ENCODE assay signal across 8 mouse cellular contexts in the genomic region with DNA sequence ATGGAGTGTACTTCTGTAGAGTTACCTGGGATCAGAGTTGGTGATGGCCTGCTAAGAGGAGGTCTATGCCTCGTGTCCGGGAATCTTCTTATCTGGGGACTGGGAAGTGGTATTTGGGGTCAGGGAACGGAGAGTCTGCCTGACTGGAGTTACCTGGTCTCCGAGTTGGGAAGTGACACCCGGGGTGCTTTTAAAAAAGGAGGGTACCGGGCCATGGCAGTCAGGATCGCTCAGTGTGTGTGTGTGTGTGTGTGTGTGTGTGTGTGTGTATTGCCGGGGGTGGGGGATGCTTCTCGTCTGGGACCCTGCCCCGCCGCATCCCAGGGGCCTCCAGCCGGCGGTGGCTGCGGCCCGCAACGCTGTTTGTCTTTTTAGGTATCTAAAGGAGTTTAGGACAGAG. TPM values are rescaled to one million over a fixed set of nuclear protein-coding genes. Genes with fewer than 3 reads are reported as not detected.
A peak's percentile ranks its signal among the peaks of the same experiment; 100 is the strongest.
DNase-seq lines count a peak whose midpoint lies in the region; ATAC-seq and TF ChIP-seq lines count a peak whose summit lies in the region.

No protein-coding gene starts in this region.

- no peaks in the 10 kb centered on the region for H3K27me3 ChIP-seq in heart, adult 2 months (ENCODE audit: control insufficient read depth, insufficient read depth, low read length)
- H3K27me3 ChIP-seq in C2C12 (ENCODE audit: control insufficient read depth, insufficient read depth, insufficient read length), result no peaks in the 10 kb centered on the region
- no peaks in the 10 kb centered on the region for H3K27me3 ChIP-seq in forebrain, embryonic 14.5 days (replicated peaks; ENCODE audit: control insufficient read depth, insufficient read depth, low read length)
- 0 out of 2 replicates have a peak, but pooled peaks cover 7% of the 10 kb centered on the region for H3K27me3 ChIP-seq in liver, embryonic 15.5 days

- H3K9ac ChIP-seq in heart, adult 2 months (ENCODE audit: low read depth, low read length), result peak overlapping the region; percentile 97
- peak overlapping the region; percentile 89 for H3K9ac ChIP-seq in forebrain, embryonic 14.5 days (ENCODE audit: low read length)
- H3K9ac ChIP-seq in liver, embryonic 15.5 days, result peak overlapping the region; percentile 77

- peaks cover 42% of the 10 kb centered on the region for H3K79me3 ChIP-seq in C2C12 (ENCODE audit: low read depth)

- no peak for TF ChIP-seq EP300 in heart, adult 2 months (IDR thresholded peaks at IDR 0.05; ENCODE audit: insufficient read depth, low read depth, low read length)

- peak overlapping the region; percentile 98 for H3ac ChIP-seq in C2C12 (ENCODE audit: control insufficient read depth, insufficient read length, low read depth)

- ATAC-seq in forebrain, embryonic 14.5 days, result no peak
- no peak for ATAC-seq in liver, embryonic 15.5 days (ENCODE audit: insufficient read depth)

- H3K79me2 ChIP-seq in heart, adult 2 months (replicated peaks; ENCODE audit: control insufficient read depth, insufficient read depth, low read length), result peaks cover 10% of the 10 kb centered on the region
- peaks cover 74% of the 10 kb centered on the region for H3K79me2 ChIP-seq in C2C12 (ENCODE audit: control insufficient read depth, insufficient read depth)

- peaks cover 7% of the 10 kb centered on the region; the same call in 1 of the 2 replicates for H3K36me3 ChIP-seq in heart, adult 2 months (ENCODE audit: control insufficient read depth, insufficient read depth, low read length)
- H3K36me3 ChIP-seq in C2C12 (ENCODE audit: control insufficient read depth, insufficient read depth), result peaks cover 11% of the 10 kb centered on the region
- H3K36me3 ChIP-seq in forebrain, embryonic 14.5 days (ENCODE audit: control insufficient read depth, insufficient read depth, low read length), result peaks cover 22% of the 10 kb centered on the region
- 0 out of 2 replicates have a peak, but pooled peaks cover 14% of the 10 kb centered on the region for H3K36me3 ChIP-seq in liver, embryonic 15.5 days (replicated peaks)

- H3K4me2 ChIP-seq in forebrain, embryonic 14.5 days (ENCODE audit: low read length), result peak overlapping the region; percentile 94
- peak overlapping the region; percentile 88 for H3K4me2 ChIP-seq in liver, embryonic 15.5 days

- peak overlapping the region; percentile 90 for H3K27ac ChIP-seq in heart, adult 2 months
- H3K27ac ChIP-seq in forebrain, embryonic 14.5 days (ENCODE audit: low read depth, low read length), result no peak overlapping the region
- H3K27ac ChIP-seq in liver, embryonic 15.5 days (replicated peaks), result no peak overlapping the region

- H3K4me3 ChIP-seq in heart, adult 2 months, result peak overlapping the region; percentile 98
- peak overlapping the region; percentile 66 for H3K4me3 ChIP-seq in C2C12 (ENCODE audit: insufficient read depth, poor library complexity, severe bottlenecking)
- peak overlapping the region; percentile 99 for H3K4me3 ChIP-seq in forebrain, embryonic 14.5 days (ENCODE audit: low read depth, low read length)
- H3K4me3 ChIP-seq in liver, embryonic 15.5 days (replicated peaks), result peak overlapping the region; percentile 83

- DNase-seq in heart, adult 2 months, result no peak
- no peak for DNase-seq in heart, postnatal 25 days (ENCODE audit: low spot score)
- no peak for DNase-seq in forebrain, embryonic 14.5 days (ENCODE audit: low spot score)
- no peak for DNase-seq in Muller cell, postnatal 12 days (ENCODE audit: inconsistent ontology term)
- no peak for DNase-seq in gastrocnemius, postnatal 4 days (ENCODE audit: low spot score in 2 of 2)
- DNase-seq in spleen, postnatal 10 days (ENCODE audit: low spot score in 2 of 2), result no peak

- no peak for TF ChIP-seq CTCF in heart, adult 2 months (IDR thresholded peaks at IDR 0.05)
- TF ChIP-seq CTCF in C2C12 (IDR thresholded peaks at IDR 0.05; ENCODE audit: control insufficient read depth, insufficient read depth, insufficient read length), result no peak

- intact Hi-C loops in heart, adult 2 months (cut with DNase I), result loop anchor here (5.0 kb wide), 1 partner anchor 53 kb away; a partner anchor contains a TSS
- intact Hi-C loops in heart, postnatal 25 days (cut with DNase I), result no loop called here

- peaks cover 5% of the 10 kb centered on the region for H3K4me1 ChIP-seq in heart, adult 2 months (ENCODE audit: control insufficient read depth, insufficient read depth, low read length)
- H3K4me1 ChIP-seq in forebrain, embryonic 14.5 days (ENCODE audit: control insufficient read depth, insufficient read depth, low read length), result peaks cover 18% of the 10 kb centered on the region
- peaks cover 48% of the 10 kb centered on the region for H3K4me1 ChIP-seq in liver, embryonic 15.5 days (replicated peaks)

- no peak for TF ChIP-seq POLR2A in heart, adult 2 months (IDR thresholded peaks at IDR 0.05; ENCODE audit: insufficient read depth, low read depth, low read length)

- WGBS in heart, adult 2 months, result 3% methylated on average over 15 of the region's 16 CpGs
- 4% methylated on average over 16 of the region's 16 CpGs for WGBS in forebrain, embryonic 14.5 days
- WGBS in liver, embryonic 15.5 days (ENCODE audit: insufficient replicate concordance), result 5% methylated on average over 16 of the region's 16 CpGs

- no peaks in the 10 kb centered on the region for H3K9me3 ChIP-seq in forebrain, embryonic 14.5 days (replicated peaks; ENCODE audit: control insufficient read depth, low read length)
- H3K9me3 ChIP-seq in liver, embryonic 15.5 days (replicated peaks), result no peaks in the 10 kb centered on the region

TF ChIP-seq in C2C12, 6 proteins besides CTCF, POLR2A, EP300 and RAD21:
- TF ChIP-seq MAX (IDR thresholded peaks at IDR 0.05) (no peak), CEBPB (IDR thresholded peaks at IDR 0.05; ENCODE audit: low read depth) (no peak), FOSL1 (IDR thresholded peaks at IDR 0.05; ENCODE audit: insufficient read depth, low read length, poor library complexity, severe bottlenecking) (no peak), MYOG (IDR thresholded peaks at IDR 0.05; ENCODE audit: control insufficient read depth, extremely low read depth, insufficient read length) (no peak), MYOD1 (IDR thresholded peaks at IDR 0.05; ENCODE audit: control insufficient read depth, insufficient read length, low read depth) (no peak), USF1 (IDR thresholded peaks at IDR 0.05; ENCODE audit: low read depth) (no peak)
TF ChIP-seq in C2C12: peak in this region for 0.

RNA-seq across cellular contexts. Expression of a gene that starts 0.9 kb away (rescaled TPM):
- 1 to 10 TPM; 7.4 to 7.5 TPM for total RNA-seq in heart, adult 2 months (2021)
- polyA plus RNA-seq in heart, adult 2 months (2012; rRNA removed), result 6.6 and 9.1 TPM in 2 replicates
- 1 to 10 TPM; 8.4 to 9.6 TPM for total RNA-seq in heart, postnatal 25 days (2021)
- polyA plus RNA-seq in C2C12 (2012; fragmentation: generic; extraction: Trizol), result 1.8 TPM
- 6.2 and 8.2 TPM in 2 replicates for polyA plus RNA-seq in forebrain, embryonic 14.5 days (2014; fragmentation: Nextera tagmentation; extraction: Ambion mirVana)
- 8.8 and 9.6 TPM in 2 replicates for polyA plus RNA-seq in liver, embryonic 15.5 days (2015; fragmentation: Nextera tagmentation; extraction: Ambion mirVana)
- total RNA-seq in gastrocnemius, postnatal 4 days (2021), result 10 to 100 TPM in 1 of 2 experiments, 1 to 10 TPM in 1; 9.5 to 12.6 TPM

RNA-seq across cellular contexts. Expression of a gene that starts 4.7 kb away (rescaled TPM):
- total RNA-seq in heart, adult 2 months (2021), result 10 to 100 TPM; 20.8 to 22.2 TPM
- 12.1 and 18.6 TPM in 2 replicates for polyA plus RNA-seq in heart, adult 2 months (2012; rRNA removed)
- 10 to 100 TPM; 22.1 to 23.2 TPM for total RNA-seq in heart, postnatal 25 days (2021)
- polyA plus RNA-seq in C2C12 (2012; fragmentation: generic; extraction: Trizol), result 14.3 TPM
- polyA plus RNA-seq in forebrain, embryonic 14.5 days (2014; fragmentation: Nextera tagmentation; extraction: Ambion mirVana), result 35.5 and 39.6 TPM in 2 replicates
- 16.6 and 16.7 TPM in 2 replicates for polyA plus RNA-seq in liver, embryonic 15.5 days (2015; fragmentation: Nextera tagmentation; extraction: Ambion mirVana)
- total RNA-seq in gastrocnemius, postnatal 4 days (2021), result 10 to 100 TPM; 12.5 to 12.9 TPM

RNA-seq across cellular contexts. Expression of a gene that starts 13.8 kb away (rescaled TPM):
- total RNA-seq in heart, adult 2 months (2021), result not detected
- 0.29 TPM in 1 of 2 replicates, not detected in the other for polyA plus RNA-seq in heart, adult 2 months (2012; rRNA removed)
- not detected for total RNA-seq in heart, postnatal 25 days (2021)
- not detected for polyA plus RNA-seq in C2C12 (2012; fragmentation: generic; extraction: Trizol)
- not detected in 2 replicates for polyA plus RNA-seq in forebrain, embryonic 14.5 days (2014; fragmentation: Nextera tagmentation; extraction: Ambion mirVana)
- not detected in 2 replicates for polyA plus RNA-seq in liver, embryonic 15.5 days (2015; fragmentation: Nextera tagmentation; extraction: Ambion mirVana)
- not detected for total RNA-seq in gastrocnemius, postnatal 4 days (2021)

RNA-seq across cellular contexts. Expression of a gene that starts 26.8 kb away (rescaled TPM):
- total RNA-seq in heart, adult 2 months (2021), result not detected
- polyA plus RNA-seq in heart, adult 2 months (2012; rRNA removed), result 0.06 TPM in 1 of 2 replicates, not detected in the other
- total RNA-seq in heart, postnatal 25 days (2021), result not detected
- polyA plus RNA-seq in C2C12 (2012; fragmentation: generic; extraction: Trizol), result not detected
- not detected in 2 replicates for polyA plus RNA-seq in forebrain, embryonic 14.5 days (2014; fragmentation: Nextera tagmentation; extraction: Ambion mirVana)
- polyA plus RNA-seq in liver, embryonic 15.5 days (2015; fragmentation: Nextera tagmentation; extraction: Ambion mirVana), result not detected in 2 replicates
- under 1 TPM; 0.15 to 0.21 TPM for total RNA-seq in gastrocnemius, postnatal 4 days (2021)

RNA-seq across cellular contexts. Expression of a gene that starts 50.8 kb away (rescaled TPM):
- total RNA-seq in heart, adult 2 months (2021), result 10 to 100 TPM; 13.6 to 16.1 TPM
- polyA plus RNA-seq in heart, adult 2 months (2012; rRNA removed), result 18.0 and 19.5 TPM in 2 replicates
- 10 to 100 TPM; 10.8 to 12.3 TPM for total RNA-seq in heart, postnatal 25 days (2021)
- polyA plus RNA-seq in C2C12 (2012; fragmentation: generic; extraction: Trizol), result 22.7 TPM
- 86.8 and 92.0 TPM in 2 replicates for polyA plus RNA-seq in forebrain, embryonic 14.5 days (2014; fragmentation: Nextera tagmentation; extraction: Ambion mirVana)
- 19.5 and 21.6 TPM in 2 replicates for polyA plus RNA-seq in liver, embryonic 15.5 days (2015; fragmentation: Nextera tagmentation; extraction: Ambion mirVana)
- total RNA-seq in gastrocnemius, postnatal 4 days (2021), result 10 to 100 TPM; 14.9 to 16.2 TPM
